Mouse (Mus musculus): ENCODE data around the gene Lrrc75b.
"Not testable (repeated sequence)": the region's sequence is repeated elsewhere in the genome, so short reads cannot be mapped to it uniquely, and the experiment has no call there.

Gene Lrrc75b

GRCm38 (mm10) chr10:75534934-75535333 is 25.2 kb downstream of the Lrrc75b start:
- DNase-seq (ENCODE audit: low read depth in 2 of 2, low spot score in 2 of 2), result no peak

- DNase-seq (ENCODE audit: low read depth in 2 of 2, low spot score in 2 of 2), result no peak
Measured at GRCm38 (mm10) chr10:75534216-75534615, 25.9 kb downstream of the Lrrc75b start.

DNA sequence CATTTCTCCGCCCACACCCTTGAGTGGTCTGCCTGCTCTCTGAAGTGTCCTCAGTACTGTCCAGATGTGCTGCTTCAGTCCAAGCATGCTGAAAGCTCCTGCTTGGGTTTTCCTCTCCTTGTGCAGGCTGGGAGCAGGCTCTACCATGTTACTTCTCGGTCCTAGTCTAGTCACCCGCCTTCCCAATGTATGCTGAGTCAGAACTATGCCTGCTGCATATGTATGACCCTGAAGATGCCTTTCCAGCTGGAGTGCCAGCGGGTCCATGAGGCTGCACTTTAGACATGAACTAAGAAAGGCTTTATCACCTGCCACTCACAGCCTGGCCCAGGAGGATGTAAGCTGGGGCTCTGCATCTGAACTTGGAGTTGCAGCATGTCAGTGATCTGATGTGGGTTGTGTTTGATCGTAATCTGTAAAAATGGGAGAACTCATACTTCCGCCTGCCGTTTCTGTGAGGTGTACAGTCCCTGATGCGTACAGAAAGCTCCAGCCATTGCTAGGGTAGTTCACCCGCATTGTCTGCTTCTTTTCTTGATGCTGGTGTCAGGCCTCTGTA is 28.5 kb downstream of the Lrrc75b start:
- DNase-seq (ENCODE audit: low read depth in 2 of 2, low spot score in 2 of 2), result peak; percentile 38 to 54

GRCm38 (mm10) chr10:75530322-75530721 is 29.8 kb downstream of the Lrrc75b start:
- DNase-seq (ENCODE audit: low read depth in 2 of 2, low spot score in 2 of 2), result no peak

GRCm38 (mm10) chr10:75525450-75525849 is 34.7 kb downstream of the Lrrc75b start:
- not testable (repeated sequence) for DNase-seq (ENCODE audit: low read depth in 2 of 2, low spot score in 2 of 2)

GRCm38 (mm10) chr10:75521643-75522042 is 38.5 kb downstream of the Lrrc75b start:
- no peak for DNase-seq (ENCODE audit: low read depth in 2 of 2, low spot score in 2 of 2)

DNA sequence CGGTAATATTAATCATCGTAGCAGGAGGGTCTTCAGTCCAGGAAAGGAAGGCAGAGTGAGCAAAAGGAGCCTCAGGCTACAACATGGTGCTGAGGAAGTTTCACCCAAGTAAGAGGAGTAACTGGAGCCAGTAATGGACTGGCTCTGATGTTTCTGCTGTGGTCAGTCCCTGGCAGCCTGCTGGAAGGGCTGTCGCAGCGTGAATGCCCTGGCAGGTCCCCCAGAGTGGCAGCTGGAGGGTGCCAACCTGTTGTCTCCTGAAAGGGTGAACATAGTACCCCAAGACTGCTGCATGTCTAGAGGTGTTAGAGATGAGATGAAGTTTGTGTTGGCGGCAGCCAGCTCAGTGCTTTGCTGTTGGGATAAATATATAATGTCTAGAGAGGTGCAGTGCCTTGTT is 39.5 kb downstream of the Lrrc75b start:
- no peak for DNase-seq (ENCODE audit: low read depth in 2 of 2, low spot score in 2 of 2)

GRCm38 (mm10) chr10:75517758-75518143 is 42.4 kb downstream of the Lrrc75b start, which contains the start of gene Gucd1:
Gene Gucd1 (minus strand): TSS chr10:75517972.
- peak; percentile 98 to 99 for DNase-seq (ENCODE audit: low read depth in 2 of 2, low spot score in 2 of 2)

DNA sequence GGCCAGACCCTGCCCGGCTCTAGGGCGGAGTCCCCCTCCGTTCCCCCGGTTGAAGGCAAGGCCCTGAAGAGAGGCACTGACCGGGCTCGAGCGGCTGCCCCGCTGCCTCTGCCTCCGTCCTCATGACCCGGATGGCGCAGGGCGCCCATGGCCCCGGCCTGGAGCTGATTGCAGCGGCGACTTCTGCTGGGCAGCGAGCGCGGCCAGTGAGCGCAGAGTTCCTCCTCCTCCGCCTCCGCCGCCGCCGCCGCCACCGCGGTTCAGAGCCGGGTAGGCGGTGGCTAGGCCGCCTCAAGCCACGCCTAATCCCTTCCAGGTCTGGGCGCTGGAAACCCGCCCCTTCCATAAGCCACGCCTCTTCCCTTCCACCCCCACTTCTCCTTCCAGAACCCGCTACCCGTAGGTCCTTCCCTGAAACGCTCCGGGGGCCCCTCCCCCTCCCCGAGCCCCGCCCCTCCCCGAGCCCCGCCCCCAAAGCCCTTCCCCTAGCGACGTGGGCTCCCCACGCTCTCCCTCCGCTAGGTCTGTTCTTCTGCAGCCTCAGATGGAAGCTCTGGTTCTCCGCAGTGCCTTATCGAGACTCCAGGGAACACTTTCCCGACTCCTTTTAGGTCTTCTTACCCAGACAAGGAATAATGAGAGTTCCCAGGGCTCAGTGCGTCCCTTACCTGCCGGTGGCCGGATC is 42.9 kb downstream of the Lrrc75b start, which contains the start of gene Snrpd3:
Gene Snrpd3 (plus strand): TSS at position 479 of the 685 bp plus-strand sequence.
- peak; percentile 85 to 87 for DNase-seq (ENCODE audit: low read depth in 2 of 2, low spot score in 2 of 2)

DNA sequence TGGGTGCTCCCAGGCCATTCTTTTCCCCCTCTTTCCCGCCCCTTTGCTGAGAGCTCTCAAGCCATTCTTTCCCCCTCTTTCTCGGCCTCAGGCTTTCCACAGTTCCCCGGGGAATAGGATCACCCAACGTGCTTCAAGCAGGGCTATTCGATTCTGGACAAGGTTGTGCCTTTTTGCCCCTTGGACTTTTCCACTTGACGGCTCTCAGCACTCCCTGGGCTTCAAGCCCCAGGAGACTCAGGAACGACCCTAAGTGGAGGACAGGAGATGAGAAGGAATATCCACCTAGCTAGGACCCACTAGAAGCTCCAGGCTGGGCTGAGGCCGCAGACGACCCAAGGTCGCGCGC is 43.4 kb downstream of the Lrrc75b start:
- DNase-seq (ENCODE audit: low read depth in 2 of 2, low spot score in 2 of 2), result no peak

DNA sequence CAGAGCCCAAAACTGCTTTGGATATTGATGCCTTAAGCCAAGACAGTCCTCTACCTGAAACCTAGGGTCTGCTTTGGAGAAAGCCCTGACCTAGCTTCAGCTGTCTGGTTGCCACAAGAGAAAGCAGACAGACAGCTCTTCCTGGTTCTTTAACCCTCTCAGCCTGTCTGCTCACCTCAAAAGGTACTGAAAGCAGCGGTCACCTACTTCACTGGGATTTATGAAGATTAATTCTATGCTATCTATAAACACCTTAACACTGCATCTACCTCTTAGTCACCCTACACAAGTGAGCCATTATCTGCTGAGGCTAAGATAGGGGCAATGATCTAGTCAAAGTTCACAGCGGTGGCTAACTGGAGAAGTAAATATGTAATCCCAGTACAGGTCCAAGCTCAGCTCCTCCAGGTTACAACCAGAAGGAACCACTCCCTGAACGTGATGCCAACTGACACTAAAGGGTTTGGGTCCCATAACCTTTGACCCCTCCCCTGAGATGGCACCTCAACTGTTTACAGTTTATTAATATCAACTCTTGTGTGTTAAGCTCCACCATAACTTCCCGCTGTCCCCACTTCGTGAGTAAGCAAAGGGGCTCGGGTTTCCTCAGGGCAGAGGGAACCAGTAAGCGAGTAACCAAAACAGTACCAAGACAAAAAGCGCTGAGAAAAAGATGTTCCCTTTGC is 43.9 kb downstream of the Lrrc75b start:
- DNase-seq (ENCODE audit: low read depth in 2 of 2, low spot score in 2 of 2), result no peak

GRCm38 (mm10) chr10:75515216-75516037 is 44.7 kb downstream of the Lrrc75b start:
- DNase-seq (ENCODE audit: low read depth in 2 of 2, low spot score in 2 of 2), result no peak

DNA sequence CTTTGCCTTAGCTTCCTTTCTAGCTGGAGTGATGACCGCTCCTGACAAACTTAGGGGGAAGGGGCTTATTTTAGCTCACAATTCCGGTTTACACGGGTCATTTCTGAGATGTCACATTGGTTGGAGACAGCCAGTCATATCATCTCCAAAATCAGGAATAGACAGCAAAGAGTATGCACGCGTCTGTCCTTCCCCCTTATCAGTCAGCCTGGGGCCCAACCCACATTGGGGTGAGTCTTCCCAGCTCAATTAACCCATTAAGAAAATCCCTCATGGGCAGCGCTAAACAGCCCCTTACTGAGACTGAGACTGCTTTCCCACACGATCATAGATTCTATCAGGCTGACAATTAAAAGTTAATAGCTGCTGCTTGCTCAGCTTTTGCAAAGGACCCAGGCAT is 45.8 kb downstream of the Lrrc75b start:
- DNase-seq (ENCODE audit: low read depth in 2 of 2, low spot score in 2 of 2), result no peak

- DNase-seq (ENCODE audit: low read depth in 2 of 2, low spot score in 2 of 2), result no peak
Measured at GRCm38 (mm10) chr10:75513306-75514067, 46.6 kb downstream of the Lrrc75b start.

GRCm38 (mm10) chr10:75512796-75513195 is 47.3 kb downstream of the Lrrc75b start:
- DNase-seq (ENCODE audit: low read depth in 2 of 2, low spot score in 2 of 2), result no peak

- no peak for DNase-seq (ENCODE audit: low read depth in 2 of 2, low spot score in 2 of 2)
Measured at GRCm38 (mm10) chr10:75511897-75512296, 48.2 kb downstream of the Lrrc75b start.

DNA sequence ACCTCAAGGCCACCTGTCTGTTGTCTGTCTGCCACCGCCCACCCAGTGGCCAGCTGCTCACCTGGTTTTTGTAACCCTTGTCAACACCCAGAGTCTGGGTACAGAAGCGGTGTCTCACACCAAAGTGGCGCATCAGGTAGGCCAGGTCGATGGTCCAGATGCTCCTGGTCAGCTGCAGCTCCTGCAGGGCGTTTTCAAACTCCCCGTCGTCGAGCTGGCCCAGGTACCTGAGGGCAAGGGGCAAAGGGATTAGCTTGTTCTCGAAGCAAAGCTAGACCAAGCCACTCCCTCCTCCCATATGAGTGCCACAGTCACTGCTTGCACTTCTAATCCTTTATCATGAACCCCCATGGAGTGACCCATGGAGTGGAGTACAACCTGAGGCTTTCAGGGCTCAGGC is 49.1 kb downstream of the Lrrc75b start:
- DNase-seq (ENCODE audit: low read depth in 2 of 2, low spot score in 2 of 2), result no peak

- no peak for DNase-seq (ENCODE audit: low read depth in 2 of 2, low spot score in 2 of 2)
Measured at GRCm38 (mm10) chr10:75510446-75510845, 49.7 kb downstream of the Lrrc75b start.

- not testable (repeated sequence) for DNase-seq (ENCODE audit: low read depth in 2 of 2, low spot score in 2 of 2)
Measured at GRCm38 (mm10) chr10:75505928-75506327, 54.2 kb downstream of the Lrrc75b start.

DNA sequence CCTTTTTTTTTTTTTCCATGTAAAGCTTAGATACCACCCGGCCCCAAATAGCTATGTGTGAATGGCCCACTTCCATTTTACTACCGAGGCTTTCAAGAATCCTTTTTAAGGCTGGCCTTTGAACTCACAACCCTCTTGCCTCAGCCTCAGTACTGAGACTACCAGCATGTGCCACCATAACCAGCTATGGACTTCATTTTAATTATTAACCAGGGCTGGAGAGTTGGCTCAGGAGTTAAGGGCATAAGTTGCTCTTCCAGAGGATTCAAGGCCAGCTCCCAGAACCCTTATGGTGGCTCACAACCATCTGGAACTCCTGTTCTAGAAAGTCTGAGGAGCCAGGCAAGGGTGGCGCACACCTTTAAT is 55.0 kb downstream of the Lrrc75b start:
- DNase-seq (ENCODE audit: low read depth in 2 of 2, low spot score in 2 of 2), result no peak

Data from CD8-positive naive resting alpha-beta T cell, adult 2 months (primary cell).